Mouse (Mus musculus) small intestine, adult 2 months (tissue): ENCODE measurements around the gene Mak.

Experiments used
- CTCF ChIP-seq: fragments of 200-500 bp; IDR thresholded peaks from 2 replicates; pipeline ENCODE4 v1.5.1; 2012; ENCODE audit warnings: low read depth, mild to moderate bottlenecking, control low read depth, inconsistent platforms, low read length, moderate library complexity, mixed read lengths; ENCODE audit not compliant: insufficient replicate concordance, insufficient read length; ENCODE audit errors: extremely low read depth
- POLR2A ChIP-seq: fragments of 200-500 bp; IDR thresholded peaks from 2 replicates; pipeline ENCODE4 v1.6.1; 2012; ENCODE audit warnings: low read depth, mild to moderate bottlenecking, control low read depth, inconsistent platforms, low read length, moderate library complexity

GRCm38 (mm10) chr13:40988418-40988817 is 91.1 kb downstream of the Mak start:
- TF ChIP-seq CTCF (no peak), POLR2A (no peak)
